Mouse (Mus musculus) MEL (cell line): ENCODE measurements around the gene Ube2dnl1. TPM values are rescaled to one million over a fixed set of nuclear protein-coding genes. Genes with fewer than 3 reads are reported as not detected.

Experiments
- polyA plus RNA-seq, 2 experiments: library from polyadenylated mRNA; stranded (reverse) in 1 of 2; unstranded in 1 of 2; fragments of >175 nt in 1 of 2; fragments of >200 nt in 1 of 2; gene quantifications; 2 replicates each; pipeline versions ENCODE4 v1.2.1 to v1.2.4; 2012; ENCODE audit warnings: low replicate concordance in 2 of 2, low read depth in 1 of 2; ENCODE audit not compliant: insufficient read length in 2 of 2, insufficient read depth in 1 of 2, missing spikeins in 1 of 2
- total RNA-seq: library from RNA; depleted of rRNA; stranded (reverse); fragments of 300-350 nt; gene quantifications from 2 replicates; pipeline ENCODE4 v1.2.3, GENCODE M21; 2012; rRNA removed

The Ube2dnl1 gene
- total and polyA plus RNA-seq, 3 experiments = not detected

Other genes with a start within 250 kb of the Ube2dnl1 start
- gene Ube2dnl2, start 2.6 kb downstream of the Ube2dnl1 start, total RNA-seq = not detected in 2 replicates
- gene Ube2dnl2, start 2.6 kb downstream of the Ube2dnl1 start, polyA plus RNA-seq = not detected